In the genomic region with DNA sequence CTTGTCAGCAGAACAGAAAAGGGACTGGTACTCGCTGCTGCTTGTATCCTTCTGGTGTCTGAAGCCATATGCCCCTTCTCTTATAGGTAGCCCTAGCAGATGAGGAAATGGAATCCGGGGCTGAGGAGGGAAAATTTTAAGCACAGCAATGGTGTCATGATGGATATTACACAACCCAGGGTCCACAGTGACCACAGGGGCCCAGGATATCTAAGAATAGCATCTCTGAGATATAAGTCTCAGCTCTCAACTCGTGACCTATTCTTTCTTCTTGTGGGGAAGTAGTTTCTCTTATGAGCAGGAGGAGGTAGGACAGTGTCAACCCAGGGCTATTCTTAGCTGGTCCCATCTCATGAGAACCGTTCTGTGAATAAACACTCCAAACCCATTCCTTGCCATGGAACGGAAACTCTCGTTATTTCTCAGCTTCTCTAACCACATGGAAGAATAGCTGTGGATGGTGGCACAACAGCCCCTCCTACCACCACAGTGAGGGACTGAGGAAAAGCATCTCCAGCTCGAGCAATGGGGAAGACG, we compare ENCODE assay signal across 16 mouse cellular contexts. TPM values are rescaled to one million over a fixed set of nuclear protein-coding genes. Genes with fewer than 3 reads are reported as not detected.
DNase-seq lines count a peak whose midpoint lies in the region; ATAC-seq and TF ChIP-seq lines count a peak whose summit lies in the region.
"Had no signal": no experiment of that assay in that cellular context is flagged by ENCODE, and none has a peak within 500 bp of the region (broad histone marks: within the 10 kb centered on the region; RNA-seq: fewer than 3 reads in every experiment).

A gene (minus strand): TSS at position 51 of the 537 bp plus-strand sequence.

- no peak within 1 kb of the TSS for H3K4me3 ChIP-seq in heart, adult 2 months
- H3K4me3 ChIP-seq in thymus, adult 2 months (ENCODE audit: control insufficient read depth, insufficient read depth, low read length), result no peak within 1 kb of the TSS
- H3K4me3 ChIP-seq in megakaryocyte, embryonic 14.5 days (replicated peaks), result peak within 1 kb of the TSS; percentile 84
- H3K4me3 ChIP-seq in hindbrain, postnatal 0 days (ENCODE audit: low read length), result no peak within 1 kb of the TSS
- H3K4me3 ChIP-seq: limb, embryonic 12.5 days had no signal

- H3K9me3 ChIP-seq in megakaryocyte, embryonic 14.5 days, result peaks cover 5% of the 10 kb centered on the region; the same call in 1 of the 2 replicates
- H3K9me3 ChIP-seq in hindbrain, postnatal 0 days (ENCODE audit: low read length), result no peaks in the 10 kb centered on the region
- H3K9me3 ChIP-seq: limb, embryonic 12.5 days had no signal

- no peaks in the 10 kb centered on the region for H3K4me1 ChIP-seq in heart, adult 2 months (ENCODE audit: control insufficient read depth, insufficient read depth, low read length)
- H3K4me1 ChIP-seq in thymus, adult 2 months (replicated peaks; ENCODE audit: control insufficient read depth, insufficient read depth, low read length), result peaks cover 6% of the 10 kb centered on the region
- peaks cover 17% of the 10 kb centered on the region for H3K4me1 ChIP-seq in megakaryocyte, embryonic 14.5 days
- H3K4me1 ChIP-seq in hindbrain, postnatal 0 days (ENCODE audit: insufficient read depth, low read length), result no peaks in the 10 kb centered on the region
- H3K4me1 ChIP-seq: limb, embryonic 12.5 days had no signal

- TF ChIP-seq EP300 in heart, adult 2 months (IDR thresholded peaks at IDR 0.05; ENCODE audit: insufficient read depth, low read depth, low read length), result no peak

- no peak within 1 kb of the TSS for H3K27ac ChIP-seq in heart, adult 2 months
- no peak within 1 kb of the TSS for H3K27ac ChIP-seq in thymus, adult 2 months (ENCODE audit: control insufficient read depth, insufficient read depth, low read length)
- H3K27ac ChIP-seq in hindbrain, postnatal 0 days, result no peak within 1 kb of the TSS
- H3K27ac ChIP-seq: limb, embryonic 12.5 days had no signal

- DNase-seq in heart, adult 9 months (ENCODE audit: low spot score in 2 of 2), result peak; percentile 27 to 43
- DNase-seq in heart, adult 2 months, result no peak
- no peak for DNase-seq in thymus, adult 2 months
- no peak for DNase-seq in thymus, postnatal 25 days
- DNase-seq in frontal cortex, postnatal 36 days (ENCODE audit: low spot score in 2 of 2), result no peak
- no peak for DNase-seq in hindbrain, postnatal 0 days (ENCODE audit: low spot score)
- no peak for DNase-seq in testis, postnatal 14 days (ENCODE audit: low spot score)
- DNase-seq: heart, postnatal 10 days; kidney, postnatal 14 days; lung, postnatal 10 days had no signal

- ATAC-seq in hindbrain, postnatal 0 days, result no peak
- ATAC-seq: midbrain, embryonic 16.5 days had no signal

- no peak for TF ChIP-seq POLR2A in heart, adult 2 months (IDR thresholded peaks at IDR 0.05; ENCODE audit: insufficient read depth, low read depth, low read length)
- TF ChIP-seq POLR2A in thymus, adult 2 months (IDR thresholded peaks at IDR 0.05; ENCODE audit: control insufficient read depth, extremely low read depth, insufficient read depth, low read length, poor library complexity), result no peak

- 63% methylated on average over 8 of the region's 8 CpGs for WGBS in heart, adult 2 months
- 21% methylated on average over 8 of the region's 8 CpGs for WGBS in thymus, adult 2 months
- WGBS in hindbrain, postnatal 0 days, result 75% methylated on average over 8 of the region's 8 CpGs

- intact Hi-C loops in heart, adult 2 months (cut with DNase I), result no loop called here

- H3K79me2 ChIP-seq in heart, adult 2 months (replicated peaks; ENCODE audit: control insufficient read depth, insufficient read depth, low read length), result no peaks in the 10 kb centered on the region

- H3K9ac ChIP-seq in heart, adult 2 months (ENCODE audit: low read depth, low read length), result no peak within 1 kb of the TSS
- no peak within 1 kb of the TSS for H3K9ac ChIP-seq in hindbrain, postnatal 0 days (replicated peaks; ENCODE audit: low read length)
- H3K9ac ChIP-seq: limb, embryonic 12.5 days had no signal

- H3K4me2 ChIP-seq in hindbrain, postnatal 0 days (ENCODE audit: low read depth, low read length), result no peak within 1 kb of the TSS
- H3K4me2 ChIP-seq: limb, embryonic 12.5 days had no signal

- no peaks in the 10 kb centered on the region for H3K27me3 ChIP-seq in heart, adult 2 months (ENCODE audit: control insufficient read depth, insufficient read depth, low read length)
- H3K27me3 ChIP-seq in thymus, adult 2 months (ENCODE audit: control insufficient read depth, insufficient read depth, low read length), result no peaks in the 10 kb centered on the region
- H3K27me3 ChIP-seq in megakaryocyte, embryonic 14.5 days (replicated peaks), result peaks cover 7% of the 10 kb centered on the region
- no peaks in the 10 kb centered on the region for H3K27me3 ChIP-seq in hindbrain, postnatal 0 days (ENCODE audit: insufficient read depth, low read length)
- H3K27me3 ChIP-seq: limb, embryonic 12.5 days had no signal

- no peak for TF ChIP-seq CTCF in heart, adult 2 months (IDR thresholded peaks at IDR 0.05)
- TF ChIP-seq CTCF in thymus, adult 2 months (IDR thresholded peaks at IDR 0.05; ENCODE audit: borderline replicate concordance, control insufficient read depth, extremely low read depth, insufficient read depth, low read length, poor library complexity), result no peak
- no peak for TF ChIP-seq CTCF in hindbrain, postnatal 0 days (IDR thresholded peaks at IDR 0.05; ENCODE audit: low read depth)

- no peaks in the 10 kb centered on the region for H3K36me3 ChIP-seq in heart, adult 2 months (ENCODE audit: control insufficient read depth, insufficient read depth, low read length)
- no peaks in the 10 kb centered on the region for H3K36me3 ChIP-seq in thymus, adult 2 months (ENCODE audit: control insufficient read depth, insufficient read depth, low read length)
- H3K36me3 ChIP-seq in megakaryocyte, embryonic 14.5 days (replicated peaks; ENCODE audit: low read length), result no peaks in the 10 kb centered on the region
- H3K36me3 ChIP-seq in hindbrain, postnatal 0 days (ENCODE audit: insufficient read depth, low read length), result no peaks in the 10 kb centered on the region
- H3K36me3 ChIP-seq: limb, embryonic 12.5 days had no signal

RNA-seq across cellular contexts. Expression of the gene that starts here (rescaled TPM):
- total RNA-seq in heart, adult 2 months (2021), result not detected
- polyA plus RNA-seq in heart, adult 2 months (2012; rRNA removed), result 0.59 and 0.92 TPM in 2 replicates
- polyA plus RNA-seq in thymus, adult 2 months (2012; rRNA removed), result 3.6 and 10.2 TPM in 2 replicates
- 7.9 TPM in 1 of 2 replicates, not detected in the other for polyA plus RNA-seq in megakaryocyte, embryonic 14.5 days (2012; ENCODE audit: insufficient read depth, low replicate concordance)
- total RNA-seq in hindbrain, postnatal 0 days (2014; rRNA removed), result 2.8 TPM in 1 of 2 replicates, not detected in the other
- 1.4 TPM in 2 replicates for polyA plus RNA-seq in hindbrain, postnatal 0 days (2015; fragmentation: Nextera tagmentation; extraction: Ambion mirVana)
- total RNA-seq: left cerebral cortex, adult 18-20 months; MEL had no signal
- polyA plus RNA-seq: limb, embryonic 12.5 days; testis, adult 2 months had no signal

Comparison
In these comparisons a context has a peak if more than half of its experiments do, and no peak if none do; other contexts are left out.
1. DNase-seq: peak in heart, adult 9 months (2 of 2); none in heart, adult 2 months (0 of 2), thymus, adult 2 months (single experiment), thymus, postnatal 25 days (single experiment), frontal cortex, postnatal 36 days (0 of 2), hindbrain, postnatal 0 days (single experiment) and testis, postnatal 14 days (single experiment).